Comparison of ENCODE assay signal across 26 mouse cellular contexts in genomic region chr17:86667836-86668600, GRCm38 (mm10).
DNase-seq lines count a peak whose midpoint lies in the region; ATAC-seq lines count a peak whose summit lies in the region.
"Had no signal": no experiment of that assay in that cellular context is flagged by ENCODE, and none has a peak within 500 bp of the region (broad histone marks: within the 10 kb centered on the region; RNA-seq: fewer than 3 reads in every experiment).

No protein-coding gene starts in this region.

- WGBS in heart, embryonic 15.5 days, result 71% methylated on average over 8 of the region's 8 CpGs
- whole genome bisulfite sequencing in midbrain, embryonic 16.5 days, result 56% methylated on average over 8 of the region's 8 CpGs

- no peak overlapping the region for H3K4me3 ChIP-seq in heart, embryonic 15.5 days
- no peak overlapping the region for H3K4me3 ChIP-seq in midbrain, embryonic 16.5 days (ENCODE audit: low read depth, low read length)
- H3K4me3 ChIP-seq: embryonic facial prominence, embryonic 13.5 days; liver, embryonic 13.5 days; lung, embryonic 15.5 days; midbrain, embryonic 12.5 days; neural tube, embryonic 15.5 days; stomach, embryonic 15.5 days had no signal

- H3K27ac ChIP-seq in heart, embryonic 15.5 days, result peak overlapping the region; percentile 59; the same call in 1 of the 2 replicates
- H3K27ac ChIP-seq in midbrain, embryonic 16.5 days (ENCODE audit: low read length), result no peak overlapping the region
- H3K27ac ChIP-seq: embryonic facial prominence, embryonic 13.5 days; kidney, postnatal 0 days; liver, embryonic 13.5 days; lung, embryonic 15.5 days; midbrain, embryonic 12.5 days; neural tube, embryonic 15.5 days; stomach, embryonic 15.5 days had no signal

- H3K36me3 ChIP-seq in heart, embryonic 15.5 days, result no peaks in the 10 kb centered on the region
- no peaks in the 10 kb centered on the region for H3K36me3 ChIP-seq in midbrain, embryonic 16.5 days (ENCODE audit: control insufficient read depth, insufficient read depth, low read length)
- H3K36me3 ChIP-seq: embryonic facial prominence, embryonic 13.5 days; liver, embryonic 13.5 days; lung, embryonic 15.5 days; midbrain, embryonic 12.5 days; neural tube, embryonic 15.5 days; stomach, embryonic 15.5 days had no signal

- ATAC-seq in heart, embryonic 15.5 days (replicated peaks; ENCODE audit: insufficient number of reproducible peaks, insufficient read depth, low FRiP score, low read depth), result no peak
- ATAC-seq in granulocyte monocyte progenitor cell, adult 5-6 weeks (replicated peaks; ENCODE audit: poor library complexity, severe bottlenecking), result peak; percentile 73
- ATAC-seq in midbrain, embryonic 16.5 days, result no peak
- ATAC-seq: activated CD4-positive, CD25-positive, alpha-beta regulatory T cell, adult 4 months; forebrain, embryonic 14.5 days; Patski had no signal

- no peak overlapping the region for H3K9ac ChIP-seq in heart, embryonic 15.5 days
- no peak overlapping the region for H3K9ac ChIP-seq in midbrain, embryonic 16.5 days (ENCODE audit: low read depth, low read length)
- H3K9ac ChIP-seq: embryonic facial prominence, embryonic 13.5 days; liver, embryonic 13.5 days; lung, embryonic 15.5 days; midbrain, embryonic 12.5 days; neural tube, embryonic 15.5 days; stomach, embryonic 15.5 days had no signal

- no peak overlapping the region for H3K4me2 ChIP-seq in heart, embryonic 15.5 days
- H3K4me2 ChIP-seq in midbrain, embryonic 16.5 days (ENCODE audit: low read length), result no peak overlapping the region
- H3K4me2 ChIP-seq: embryonic facial prominence, embryonic 13.5 days; liver, embryonic 13.5 days; lung, embryonic 15.5 days; midbrain, embryonic 12.5 days; neural tube, embryonic 15.5 days; stomach, embryonic 15.5 days had no signal

- H3K27me3 ChIP-seq in heart, embryonic 15.5 days, result no peaks in the 10 kb centered on the region; the same call in 1 of the 2 replicates
- no peaks in the 10 kb centered on the region for H3K27me3 ChIP-seq in midbrain, embryonic 16.5 days (ENCODE audit: control insufficient read depth, insufficient read depth, low read depth, low read length)
- H3K27me3 ChIP-seq: embryonic facial prominence, embryonic 13.5 days; lung, embryonic 15.5 days; midbrain, embryonic 12.5 days; neural tube, embryonic 15.5 days; stomach, embryonic 15.5 days had no signal

- peaks cover 16% of the 10 kb centered on the region for H3K4me1 ChIP-seq in heart, embryonic 15.5 days (replicated peaks)
- H3K4me1 ChIP-seq in midbrain, embryonic 16.5 days (ENCODE audit: control insufficient read depth, insufficient read depth, low read length), result no peaks in the 10 kb centered on the region
- H3K4me1 ChIP-seq: liver, embryonic 13.5 days; midbrain, embryonic 12.5 days; neural tube, embryonic 15.5 days; stomach, embryonic 15.5 days had no signal

- H3K9me3 ChIP-seq in heart, embryonic 15.5 days (replicated peaks), result no peaks in the 10 kb centered on the region
- H3K9me3 ChIP-seq in midbrain, embryonic 16.5 days (replicated peaks; ENCODE audit: control insufficient read depth, low read length, poor library complexity, severe bottlenecking), result no peaks in the 10 kb centered on the region
- H3K9me3 ChIP-seq: embryonic facial prominence, embryonic 13.5 days; liver, embryonic 13.5 days; lung, embryonic 15.5 days; midbrain, embryonic 12.5 days; neural tube, embryonic 15.5 days; stomach, embryonic 15.5 days had no signal

- no peak for DNase-seq in heart, adult 9 months (ENCODE audit: low spot score in 2 of 2)
- DNase-seq in CD4-positive helper T cell, adult 2 months (ENCODE audit: low read depth, low spot score), result peak; percentile 50
- DNase-seq in ES-CJ7 (ENCODE audit: low read depth, low spot score), result peak; percentile 20
- no peak for DNase-seq in layer of hippocampus, adult 11-12 months (ENCODE audit: low spot score)
- no peak for DNase-seq in natural killer cell, adult 2 months (ENCODE audit: low spot score in 2 of 2)
- DNase-seq: adrenal gland, postnatal 10 days; cerebellum, adult 11 months; cerebellum, postnatal 10 days; gastrocnemius, postnatal 14 days; kidney, adult 18-20 months; liver, embryonic 13.5 days; lung, postnatal 4 days; right cerebral cortex, postnatal 25 days; thymus, adult 18-20 months had no signal

Comparison
In these comparisons a context has a peak if more than half of its experiments do, and no peak if none do; other contexts are left out.
1. DNase-seq: peak in CD4-positive helper T cell, adult 2 months (single experiment) and ES-CJ7 (single experiment); none in heart, adult 9 months (0 of 2), layer of hippocampus, adult 11-12 months (single experiment) and natural killer cell, adult 2 months (0 of 2).